Mouse (Mus musculus) C2C12 (cell line): ENCODE results near the gene Zfp296. TPM values are rescaled to one million over a fixed set of nuclear protein-coding genes. Genes with fewer than 3 reads are reported as not detected.

ENCODE experiments used
- H3K27me3 ChIP-seq: one replicate; pipeline ENCODE4 v1.6.1; 2011; ENCODE audit not compliant: control insufficient read depth, insufficient read depth, insufficient read length
- H3K36me3 ChIP-seq: one replicate; pipeline ENCODE4 v1.6.1; 2011; ENCODE audit not compliant: control insufficient read depth, insufficient read depth
- H3K4me3 ChIP-seq: one replicate; pipeline ENCODE4 v1.5.1; 2011; ENCODE audit warnings: mild to moderate bottlenecking, control low read depth; ENCODE audit not compliant: poor library complexity, insufficient read depth, severe bottlenecking
- H3K79me2 ChIP-seq: one replicate; pipeline ENCODE4 v1.6.1; 2011; ENCODE audit not compliant: control insufficient read depth, insufficient read depth
- H3K79me3 ChIP-seq: one replicate; pipeline ENCODE4 v1.6.1; 2011; ENCODE audit warnings: low read depth, control low read depth
- H3ac ChIP-seq: one replicate; pipeline ENCODE3; 2011; ENCODE audit warnings: low read depth; ENCODE audit not compliant: control insufficient read depth, insufficient read length
- CEBPB ChIP-seq: IDR thresholded peaks from one replicate; pipeline ENCODE4 v1.6.1; 2011; ENCODE audit warnings: low read depth, mild to moderate bottlenecking, control low read depth, moderate library complexity
- CTCF ChIP-seq: IDR thresholded peaks from one replicate; pipeline ENCODE4 v1.5.1; 2011; ENCODE audit not compliant: control insufficient read depth, insufficient read depth, insufficient read length
- FOSL1 ChIP-seq: IDR thresholded peaks from one replicate; pipeline ENCODE4 v1.8.0; 2011; ENCODE audit warnings: mild to moderate bottlenecking, low read length; ENCODE audit not compliant: poor library complexity, insufficient read depth, severe bottlenecking
- MAX ChIP-seq: IDR thresholded peaks from one replicate; pipeline ENCODE4 v1.6.1; 2011; ENCODE audit warnings: mild to moderate bottlenecking, control low read depth
- MYOD1 ChIP-seq: IDR thresholded peaks from one replicate; pipeline ENCODE4 v1.6.1; 2011; ENCODE audit warnings: low read depth; ENCODE audit not compliant: control insufficient read depth, insufficient read length
- MYOG ChIP-seq: IDR thresholded peaks from one replicate; pipeline ENCODE4 v1.6.1; 2011; ENCODE audit not compliant: control insufficient read depth, insufficient read length; ENCODE audit errors: extremely low read depth
- USF1 ChIP-seq: IDR thresholded peaks from one replicate; pipeline ENCODE4 v1.6.1; 2011; ENCODE audit warnings: low read depth, mild to moderate bottlenecking, control low read depth, moderate library complexity
- long read RNA-seq, 2 experiments: library from polyadenylated mRNA; unstranded; transcript quantifications; one replicate each; pipeline ENCODE4 v2.0.0; 2019 to 2020
- polyA plus RNA-seq: library from polyadenylated mRNA; unstranded; fragments of >200 nt; fragmentation: generic; extraction: Trizol; gene quantifications from one replicate; pipeline ENCODE4 v1.2.1, GENCODE M21; 2012; ENCODE audit warnings: missing spikeins

Zfp296 gene
- 1.9 TPM for polyA plus RNA-seq
- long read RNA-seq, experiment 1, partial matches to known transcripts, result 0 of 4 reads
- long read RNA-seq, experiment 1, other reads (novel, unspliced or antisense), result 0 of 4 reads
- long read RNA-seq, experiment 2, partial matches to known transcripts, result 0 of 4 reads
- long read RNA-seq, experiment 2, other reads (novel, unspliced or antisense), result 0 of 4 reads

DNA sequence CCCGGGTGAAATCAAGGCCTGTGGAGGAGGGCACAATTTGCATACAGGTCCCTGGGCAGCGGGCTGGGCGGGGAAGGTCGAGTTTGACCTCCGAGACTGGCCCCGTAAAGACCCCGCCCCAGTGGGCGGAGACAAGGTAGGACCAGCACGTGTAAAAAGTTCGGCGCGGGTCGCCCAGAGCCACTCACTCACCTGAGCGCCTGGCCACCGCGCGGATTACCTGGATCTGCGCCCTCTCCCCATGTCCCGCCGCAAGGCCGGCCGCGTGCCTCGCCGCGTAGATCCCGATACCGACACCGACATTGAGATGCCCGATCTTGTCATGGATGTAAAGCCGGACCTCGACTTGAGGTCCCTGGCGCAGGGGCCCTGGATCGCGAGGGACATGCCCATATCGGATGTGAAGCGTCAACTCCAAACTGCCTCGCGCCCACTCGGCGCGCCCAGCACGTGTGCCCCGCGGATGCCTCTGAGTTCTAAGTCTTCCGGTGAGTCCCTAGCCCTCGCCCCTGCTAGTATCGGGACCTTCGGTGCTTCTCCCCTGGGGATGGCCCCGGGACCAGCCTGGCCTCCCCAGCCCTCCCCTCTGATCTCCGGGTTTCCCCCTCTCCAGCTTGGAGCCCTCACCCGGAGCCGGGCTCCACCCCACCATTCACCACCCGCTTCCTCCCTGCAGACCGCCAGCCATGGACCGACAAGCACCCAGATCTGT is at the start of gene Zfp296, which contains the start of gene Gemin7:
Zfp296 (plus strand) TSS at position 147 of the 712 bp plus-strand sequence.
Gemin7 (minus strand) TSS at position 455 of the 712 bp plus-strand sequence.
- peak within 1 kb of the TSS; percentile 29 for H3K4me3 ChIP-seq

GRCm38 (mm10) chr7:19531077-19531476 is 46.0 kb upstream of the Zfp296 start:
- Histone ChIP-seq H3K79me2 (no peaks in the 10 kb centered on the region), H3K36me3 (peaks cover 3% of the 10 kb centered on the region)

More for the DNA sequence above, at the start of gene Zfp296, which contains the start of gene Gemin7:
- Histone ChIP-seq H3K79me2 (peaks cover 7% of the 10 kb centered on the region), H3ac (peak within 1 kb of the TSS; percentile 6), H3K36me3 (no peaks in the 10 kb centered on the region), H3K79me3 (peaks cover 6% of the 10 kb centered on the region), H3K27me3 (no peaks in the 10 kb centered on the region)
- TF ChIP-seq CTCF, result no peak
- no peak for TF ChIP-seq CEBPB
- TF ChIP-seq FOSL1, result no peak
- TF ChIP-seq MYOG, result no peak
- peak; percentile 47 for TF ChIP-seq MAX
- no peak for TF ChIP-seq USF1
- TF ChIP-seq MYOD1, result no peak

GRCm38 (mm10) chr7:19532240-19532639 is 44.8 kb upstream of the Zfp296 start:
- Histone ChIP-seq H3K4me3 (no peak overlapping the region), H3K79me3 (no peaks in the 10 kb centered on the region), H3K36me3 (peaks cover 3% of the 10 kb centered on the region), H3K79me2 (no peaks in the 10 kb centered on the region), H3K27me3 (no peaks in the 10 kb centered on the region), H3ac (no peak overlapping the region)
- TF ChIP-seq USF1 (no peak), FOSL1 (no peak), CTCF (no peak), MYOD1 (peak; percentile 93), MYOG (no peak), CEBPB (no peak)

More at GRCm38 (mm10) chr7:19531077-19531476, 46.0 kb upstream of the Zfp296 start:
- no peak overlapping the region for H3ac ChIP-seq
- no peaks in the 10 kb centered on the region for H3K27me3 ChIP-seq
- no peaks in the 10 kb centered on the region for H3K79me3 ChIP-seq
- TF ChIP-seq MYOG (no peak), MAX (no peak), MYOD1 (no peak), CTCF (no peak), FOSL1 (no peak), USF1 (no peak), CEBPB (no peak)
- H3K4me3 ChIP-seq, result no peak overlapping the region

- Histone ChIP-seq H3K4me3 (no peak overlapping the region), H3K27me3 (no peaks in the 10 kb centered on the region), H3K79me2 (peaks cover 19% of the 10 kb centered on the region), H3ac (no peak overlapping the region), H3K36me3 (peaks cover 3% of the 10 kb centered on the region), H3K79me3 (peaks cover 12% of the 10 kb centered on the region)
- no peak for TF ChIP-seq CEBPB
- TF ChIP-seq MAX, result no peak
- TF ChIP-seq MYOG, result no peak
- TF ChIP-seq USF1, result no peak
- TF ChIP-seq MYOD1, result no peak
- no peak for TF ChIP-seq CTCF
- TF ChIP-seq FOSL1, result no peak
Observed at GRCm38 (mm10) chr7:19534676-19535075, 42.4 kb upstream of the Zfp296 start.

GRCm38 (mm10) chr7:19540771-19541566 is 36.1 kb upstream of the Zfp296 start:
- H3K79me3 ChIP-seq, result peaks cover 31% of the 10 kb centered on the region
- H3K27me3 ChIP-seq, result no peaks in the 10 kb centered on the region
- no peak overlapping the region for H3K4me3 ChIP-seq
- H3ac ChIP-seq, result no peak overlapping the region
- peaks cover 69% of the 10 kb centered on the region for H3K79me2 ChIP-seq
- TF ChIP-seq MYOG (no peak), MAX (no peak)
- H3K36me3 ChIP-seq, result no peaks in the 10 kb centered on the region
